Mouse (Mus musculus) neutrophil, adult 5-6 weeks (primary cell): ENCODE results near the gene Gm10153. TPM values are rescaled to one million over a fixed set of nuclear protein-coding genes. Genes with fewer than 3 reads are reported as not detected.
"Not testable (repeated sequence)": the region's sequence is repeated elsewhere in the genome, so short reads cannot be mapped to it uniquely, and the experiment has no call there.

ENCODE experiments used
- ATAC-seq: fragments of 151-379, 151-347 bp; 2 replicates; pipeline ENCODE4 v1.8.0; 2017; ENCODE audit warnings: mild to moderate bottlenecking, moderate TSS enrichment; ENCODE audit not compliant: insufficient number of reproducible peaks, poor library complexity, low FRiP score, severe bottlenecking; ENCODE audit errors: extremely low read depth
- total RNA-seq: library from RNA; stranded (forward); fragments of 200-1000 nt; gene quantifications from 2 replicates; pipeline ENCODE4 v1.2.3, GENCODE M21; 2017

Gene Gm10153
- total RNA-seq, 1 experiment from 2014 or later, result not detected

DNA sequence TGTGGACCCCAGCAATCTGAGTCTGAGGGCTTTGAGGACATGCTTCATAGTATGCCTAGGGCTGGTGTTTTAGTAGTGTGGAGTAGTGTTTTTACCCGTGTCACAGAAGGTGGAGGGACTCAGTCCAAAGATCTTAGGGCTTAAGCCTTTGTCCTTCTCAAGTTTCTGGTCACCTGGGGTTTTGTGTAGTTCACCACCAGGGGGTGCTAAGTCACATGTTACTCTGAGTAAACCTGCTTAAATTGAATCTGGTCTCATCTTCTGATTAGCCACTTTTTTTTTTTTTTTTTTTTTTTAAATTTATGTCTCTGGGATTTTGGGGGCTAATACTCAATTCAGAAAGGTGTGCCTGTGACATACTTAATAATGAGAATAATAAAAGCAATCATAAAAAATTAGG is 44.2 kb downstream of the Gm10153 start:
- ATAC-seq, result no peak

DNA sequence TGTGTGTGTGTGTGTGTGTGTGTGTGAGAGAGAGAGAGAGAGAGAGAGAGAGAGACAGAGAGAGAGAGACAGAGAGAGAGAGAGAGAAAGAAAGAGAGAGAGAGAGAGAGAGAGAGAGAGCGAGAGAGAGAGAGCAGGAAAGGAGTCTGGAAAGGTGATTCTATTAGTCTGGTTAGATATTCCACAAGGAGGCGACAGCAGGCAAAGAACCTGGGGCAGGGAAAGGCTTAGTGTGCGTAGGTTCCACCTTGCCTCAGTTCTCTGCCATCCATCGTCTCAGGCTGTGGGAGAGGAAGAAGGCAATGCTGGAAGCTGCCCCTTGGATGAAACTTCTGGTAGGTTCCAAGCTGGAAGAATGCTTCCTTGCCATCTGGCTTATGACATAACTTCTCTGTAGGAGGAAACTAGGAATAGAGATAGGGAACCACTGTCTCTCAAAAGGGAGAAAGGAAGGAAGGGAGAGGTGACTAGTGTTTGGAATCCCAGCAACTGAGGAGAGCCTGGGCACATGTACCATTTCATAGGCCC is 44.7 kb downstream of the Gm10153 start:
- ATAC-seq, result no peak

DNA sequence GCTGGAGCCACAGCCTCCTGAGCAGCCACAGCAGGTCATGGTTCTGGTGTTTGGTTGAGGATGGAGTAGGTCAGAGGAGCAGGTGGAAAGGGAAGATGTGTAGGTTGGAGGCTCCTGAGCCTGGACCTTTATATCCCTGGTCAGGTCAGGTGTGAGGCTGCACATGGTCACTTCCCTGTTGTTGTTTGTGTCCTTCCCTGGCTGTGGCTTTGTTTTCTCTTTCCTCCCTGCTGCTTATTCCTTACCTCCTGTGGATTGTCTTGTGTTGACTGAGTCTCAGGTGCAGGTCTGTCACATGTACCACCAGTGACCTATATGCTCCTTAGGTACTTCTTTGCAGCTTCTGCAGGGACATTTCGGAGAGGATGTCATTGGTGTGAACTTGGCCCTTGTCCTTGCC is 45.7 kb downstream of the Gm10153 start, which contains the start of gene Gm45337:
Gene Gm45337, minus strand, starts transcription at position 101 of the 400 bp plus-strand sequence.
- ATAC-seq, result no peak

DNA sequence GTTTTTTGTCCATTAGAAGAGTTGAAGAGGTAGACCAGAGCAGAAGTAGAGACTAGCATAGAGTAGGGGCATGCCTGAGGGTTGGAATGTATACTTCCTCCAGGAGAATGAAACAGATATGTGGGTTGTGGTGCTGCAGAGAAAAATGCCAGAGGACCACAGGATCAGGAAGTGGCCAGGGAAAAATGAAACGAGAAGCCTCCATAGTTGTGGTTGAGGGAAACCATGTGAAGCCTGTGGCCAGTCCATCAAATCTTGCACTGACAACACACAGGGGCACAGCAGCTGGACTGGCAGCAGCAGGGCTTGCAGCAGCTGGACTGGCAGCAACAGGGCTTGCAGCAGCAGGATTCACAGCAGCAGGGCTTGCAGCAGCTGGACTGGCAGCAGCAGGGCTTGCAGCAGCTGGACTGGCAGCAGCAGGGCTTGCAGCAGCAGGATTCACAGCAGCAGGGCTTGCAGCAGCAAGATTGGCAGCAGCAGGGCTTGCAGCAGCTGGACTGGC is 46.6 kb downstream of the Gm10153 start:
- ATAC-seq, result not testable (repeated sequence)

DNA sequence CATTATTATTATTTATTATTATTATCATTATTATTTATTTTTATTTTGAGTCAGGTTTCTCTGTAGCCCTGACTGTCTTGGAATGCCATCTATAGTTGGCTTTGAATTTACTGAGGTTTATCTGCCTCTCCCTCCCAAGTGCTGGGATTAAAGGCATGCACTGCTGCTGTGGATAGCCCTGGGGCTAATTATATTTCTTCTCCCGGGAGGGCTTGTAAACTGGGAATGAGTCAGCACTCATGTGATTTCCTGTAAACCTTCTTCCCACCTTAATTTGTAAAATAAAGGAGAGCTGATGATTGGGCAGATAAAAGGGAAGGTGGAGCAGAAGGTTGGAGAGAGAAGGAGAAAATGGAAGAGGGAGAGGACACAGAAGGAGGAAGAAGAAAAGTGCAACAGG is 49.5 kb downstream of the Gm10153 start:
- ATAC-seq, result no peak

Other genes starting within 250 kb of the Gm10153 start
- gene Brsk2, start 240.6 kb downstream of the Gm10153 start, total RNA-seq, result 0.12 and 0.25 TPM in 2 replicates
- 39.6 and 41.1 TPM in 2 replicates for gene Mob2, start 129.3 kb downstream of the Gm10153 start, total RNA-seq
- gene Dusp8, start 94.5 kb downstream of the Gm10153 start, total RNA-seq, result not detected in 2 replicates
- not detected in 2 replicates for gene Gm45618, start 69.7 kb downstream of the Gm10153 start, total RNA-seq
- not detected in 2 replicates for gene Gm39115, start 54.4 kb downstream of the Gm10153 start, total RNA-seq
- not detected in 2 replicates for gene Gm45337, start 45.8 kb downstream of the Gm10153 start, total RNA-seq
- not detected in 2 replicates for gene Gm29735, start 33.3 kb downstream of the Gm10153 start, total RNA-seq
- not detected in 2 replicates for gene Gm4553, start 24.6 kb downstream of the Gm10153 start, total RNA-seq
- gene Krtap5-2, start 14.4 kb downstream of the Gm10153 start, total RNA-seq, result not detected in 2 replicates
- not detected in 2 replicates for gene Krtap5-3, start 11.0 kb upstream of the Gm10153 start, total RNA-seq
- not detected in 2 replicates for gene Gm7579, start 21.5 kb upstream of the Gm10153 start, total RNA-seq
- gene Krtap5-5, start 39.6 kb upstream of the Gm10153 start, total RNA-seq, result not detected in 2 replicates
- gene Gm40460, start 50.7 kb upstream of the Gm10153 start, total RNA-seq, result not detected in 2 replicates
- not detected in 2 replicates for gene Gm2431, start 68.0 kb upstream of the Gm10153 start, total RNA-seq
- not detected in 2 replicates for gene Gm4559, start 84.0 kb upstream of the Gm10153 start, total RNA-seq
- gene Krtap5-1, start 106.7 kb upstream of the Gm10153 start, total RNA-seq, result not detected in 2 replicates
- not detected in 2 replicates for gene Krtap5-4, start 113.2 kb upstream of the Gm10153 start, total RNA-seq
- gene Ifitm10, start 183.4 kb upstream of the Gm10153 start, total RNA-seq, result 0.81 and 0.86 TPM in 2 replicates
- 494 and 495 TPM in 2 replicates for gene Gm49369, start 192.3 kb upstream of the Gm10153 start, total RNA-seq
- 408 and 447 TPM in 2 replicates for gene Ctsd, start 197.6 kb upstream of the Gm10153 start, total RNA-seq
- gene Syt8, start 244.5 kb upstream of the Gm10153 start, total RNA-seq, result 1.4 and 3.2 TPM in 2 replicates